Mouse (Mus musculus): ENCODE data around the gene Akna. TPM values are rescaled to one million over a fixed set of nuclear protein-coding genes. Genes with fewer than 3 reads are reported as not detected.

Gene Akna
- polyA plus RNA-seq, 1 experiment from 2014 or later = 5.2 TPM

DNA sequence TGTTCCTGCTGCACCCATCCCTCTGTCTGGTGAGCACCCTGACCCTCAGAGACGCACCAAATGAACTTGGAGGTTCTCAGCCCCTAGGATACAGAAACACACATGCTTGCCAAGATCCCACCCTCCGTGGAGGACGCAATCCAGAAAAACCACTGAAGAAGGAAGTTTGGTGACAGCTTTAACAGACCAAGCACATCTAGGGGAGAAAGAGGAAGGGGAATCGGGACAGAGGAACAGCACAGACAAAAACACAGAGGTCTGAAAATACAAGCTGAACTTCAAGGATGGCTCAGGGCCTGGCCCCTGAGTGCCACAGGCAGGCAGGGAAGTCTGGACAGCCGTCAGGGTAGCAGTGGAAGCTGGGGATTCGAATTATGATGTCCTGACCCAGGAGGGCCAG lies 1.5 kb downstream of the Akna start:
- Histone ChIP-seq H3K4me3 (ENCODE audit: low read depth, low read length) (peak overlapping the region; percentile 52), H3K27me3 (ENCODE audit: insufficient read depth, low read length) (no peaks in the 10 kb centered on the region), H3K9me3 (ENCODE audit: low read length) (no peaks in the 10 kb centered on the region), H3K36me3 (replicated peaks; ENCODE audit: insufficient read depth, low read length) (peaks cover 11% of the 10 kb centered on the region), H3K9ac (replicated peaks) (peak overlapping the region; percentile 54), H3K4me2 (ENCODE audit: low read depth, low read length) (peak overlapping the region; percentile 60), H3K27ac (ENCODE audit: low read depth) (peak overlapping the region; percentile 92), H3K4me1 (ENCODE audit: insufficient read depth) (peaks cover 63% of the 10 kb centered on the region)
- ATAC-seq (no peak), DNase-seq (no peak)
- WGBS (ENCODE audit: insufficient replicate concordance) = 34% methylated on average over 6 of the region's 6 CpGs
- no peak for TF ChIP-seq EP300 (IDR thresholded peaks at IDR 0.05; ENCODE audit: low read depth)

DNA sequence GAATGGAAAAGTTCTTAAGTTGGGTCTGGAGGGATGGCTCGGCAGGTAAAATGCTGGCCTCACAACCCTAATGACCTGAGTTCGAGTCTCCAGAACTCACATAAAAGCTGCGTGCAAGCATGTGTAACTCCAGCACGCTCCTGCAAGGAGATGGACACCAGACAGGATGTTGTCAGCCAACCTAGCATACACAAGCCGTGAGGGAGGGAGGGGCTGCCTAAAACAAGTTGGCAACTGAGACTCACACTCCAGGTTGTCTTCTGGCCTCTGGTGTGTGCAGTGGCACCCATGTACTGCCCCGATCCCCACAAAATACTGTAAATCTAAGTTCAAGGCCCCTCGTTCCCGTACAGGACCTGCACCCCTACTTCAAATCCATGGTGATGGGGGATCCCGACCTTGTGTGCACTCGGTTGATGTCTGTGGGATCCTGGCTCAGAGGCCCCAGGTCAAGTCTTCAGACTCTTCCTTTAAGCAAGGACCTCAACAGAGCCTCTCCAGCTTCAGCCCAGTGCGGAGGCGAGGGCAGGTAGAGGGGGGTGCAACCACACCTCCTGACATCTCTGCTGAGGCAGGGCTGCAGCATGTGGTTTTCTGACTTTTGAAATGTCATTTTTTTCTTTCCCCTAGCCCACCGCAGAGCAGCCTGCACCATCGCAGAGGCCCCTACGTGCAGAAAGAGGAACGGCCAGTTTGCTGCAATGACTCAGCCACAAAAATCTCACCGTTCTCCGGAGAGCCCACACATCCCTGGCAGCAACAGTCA lies 2.4 kb downstream of the Akna start:
- TF ChIP-seq CTCF (IDR thresholded peaks at IDR 0.05; ENCODE audit: low read depth) (no peak), EP300 (IDR thresholded peaks at IDR 0.05; ENCODE audit: low read depth) (no peak)
- Histone ChIP-seq H3K36me3 (replicated peaks; ENCODE audit: insufficient read depth, low read length) (peaks cover 14% of the 10 kb centered on the region), H3K4me2 (ENCODE audit: low read depth, low read length) (peak overlapping the region; percentile 60), H3K9me3 (ENCODE audit: low read length) (no peaks in the 10 kb centered on the region), H3K4me1 (ENCODE audit: insufficient read depth) (peaks cover 60% of the 10 kb centered on the region), H3K9ac (replicated peaks) (peak overlapping the region; percentile 26; the same call in 1 of the 2 replicates), H3K27me3 (ENCODE audit: insufficient read depth, low read length) (no peaks in the 10 kb centered on the region), H3K4me3 (ENCODE audit: low read depth, low read length) (peak overlapping the region; percentile 52), H3K27ac (ENCODE audit: low read depth) (peak overlapping the region; percentile 92)
- ATAC-seq (0 out of 2 replicates have a peak, but pooled peaks have one; percentile 4), DNase-seq (no peak)
- 46% methylated on average over 17 of the region's 18 CpGs for WGBS (ENCODE audit: insufficient replicate concordance)

DNA sequence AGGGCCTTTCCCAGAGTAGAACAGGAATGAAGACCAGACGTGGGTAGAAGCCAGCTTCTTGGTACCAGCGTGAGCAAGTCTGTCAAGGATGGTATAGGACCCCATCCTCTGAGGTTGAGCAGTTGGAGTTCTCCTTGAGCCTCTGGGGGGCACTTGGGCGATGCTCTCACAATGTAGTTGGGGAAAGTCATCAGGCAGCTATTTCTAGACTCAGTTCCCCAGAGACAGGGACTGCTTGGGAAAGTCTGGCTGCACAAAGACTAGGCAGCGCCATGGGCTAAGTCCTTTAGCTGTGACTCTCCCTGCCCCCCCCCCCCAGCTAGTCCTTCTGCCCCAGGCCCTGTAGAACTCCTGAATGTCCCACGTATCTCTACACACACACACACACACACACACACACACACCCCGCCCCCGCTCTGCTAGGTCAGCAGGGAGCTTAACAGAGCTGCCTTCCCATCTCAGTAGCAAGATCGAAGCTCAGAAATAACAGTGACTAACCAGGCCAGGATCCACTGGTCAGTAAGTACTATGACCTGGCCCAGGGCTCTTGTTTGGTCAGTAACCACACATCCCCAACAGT lies 3.4 kb downstream of the Akna start:
- TF ChIP-seq CTCF (IDR thresholded peaks at IDR 0.05; ENCODE audit: low read depth) (no peak), EP300 (IDR thresholded peaks at IDR 0.05; ENCODE audit: low read depth) (no peak)
- peak overlapping the region; percentile 48 for H3K9ac ChIP-seq (replicated peaks)
- peak overlapping the region; percentile 60 for H3K4me2 ChIP-seq (ENCODE audit: low read depth, low read length)
- WGBS (ENCODE audit: insufficient replicate concordance) = 46% methylated on average over 8 of the region's 8 CpGs
- H3K4me3 ChIP-seq (ENCODE audit: low read depth, low read length) = peak overlapping the region; percentile 52
- H3K27ac ChIP-seq (ENCODE audit: low read depth) = peak overlapping the region; percentile 92
- DNase-seq (no peak), ATAC-seq (no peak)
- H3K9me3 ChIP-seq (ENCODE audit: low read length) = no peaks in the 10 kb centered on the region
- H3K4me1 ChIP-seq (ENCODE audit: insufficient read depth) = peaks cover 51% of the 10 kb centered on the region
- H3K27me3 ChIP-seq (ENCODE audit: insufficient read depth, low read length) = no peaks in the 10 kb centered on the region
- peaks cover 16% of the 10 kb centered on the region for H3K36me3 ChIP-seq (replicated peaks; ENCODE audit: insufficient read depth, low read length)

DNA sequence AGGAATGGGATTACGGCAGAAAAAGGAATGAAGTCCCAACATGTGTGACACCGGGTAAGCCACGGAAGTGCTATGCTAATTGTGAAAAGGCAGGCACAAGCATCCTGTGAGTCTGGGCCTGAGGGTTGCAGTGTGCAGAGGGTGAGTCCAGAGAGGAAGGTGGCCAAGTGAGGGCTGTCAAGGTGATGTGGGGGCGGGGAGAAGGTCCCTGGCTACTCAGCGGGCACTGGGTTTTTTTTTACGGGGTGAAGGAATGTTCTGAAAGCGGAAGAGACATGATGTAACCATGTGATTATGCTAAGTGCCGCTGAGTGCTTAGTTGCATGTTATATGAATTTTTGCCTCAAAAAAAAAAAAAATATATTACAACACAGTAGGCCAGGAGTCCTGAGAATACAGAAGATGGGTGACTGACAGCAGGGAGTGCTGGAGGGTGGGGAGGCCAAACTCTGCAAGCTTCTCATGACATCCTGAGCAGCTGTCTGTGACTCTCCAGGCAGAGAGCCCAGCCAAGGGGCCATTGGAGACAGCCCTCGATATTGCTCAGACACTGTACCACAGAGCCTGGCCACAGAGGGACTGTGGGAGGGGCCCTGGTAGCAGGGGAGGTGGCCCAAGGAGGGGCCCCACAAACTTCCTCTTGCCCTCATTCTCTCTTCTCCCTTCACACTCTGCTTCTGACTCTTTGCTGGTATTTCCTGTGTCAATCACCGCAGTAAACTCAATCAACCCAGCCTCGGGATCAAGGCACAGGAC lies 4.1 kb downstream of the Akna start:
- DNase-seq (peak; percentile 66), ATAC-seq (peak; percentile 47)
- no peaks in the 10 kb centered on the region for H3K9me3 ChIP-seq (ENCODE audit: low read length)
- no peaks in the 10 kb centered on the region for H3K27me3 ChIP-seq (ENCODE audit: insufficient read depth, low read length)
- WGBS (ENCODE audit: insufficient replicate concordance) = 36% methylated on average over 11 of the region's 11 CpGs
- peaks cover 18% of the 10 kb centered on the region for H3K36me3 ChIP-seq (replicated peaks; ENCODE audit: insufficient read depth, low read length)
- TF ChIP-seq EP300 (IDR thresholded peaks at IDR 0.05; ENCODE audit: low read depth) (no peak), CTCF (IDR thresholded peaks at IDR 0.05; ENCODE audit: low read depth) (no peak)
- H3K4me2 ChIP-seq (ENCODE audit: low read depth, low read length) = peak overlapping the region; percentile 60
- H3K27ac ChIP-seq (ENCODE audit: low read depth) = peak overlapping the region; percentile 92
- peak overlapping the region; percentile 48 for H3K9ac ChIP-seq (replicated peaks)
- H3K4me1 ChIP-seq (ENCODE audit: insufficient read depth) = peaks cover 43% of the 10 kb centered on the region
- H3K4me3 ChIP-seq (ENCODE audit: low read depth, low read length) = peak overlapping the region; percentile 52

DNA sequence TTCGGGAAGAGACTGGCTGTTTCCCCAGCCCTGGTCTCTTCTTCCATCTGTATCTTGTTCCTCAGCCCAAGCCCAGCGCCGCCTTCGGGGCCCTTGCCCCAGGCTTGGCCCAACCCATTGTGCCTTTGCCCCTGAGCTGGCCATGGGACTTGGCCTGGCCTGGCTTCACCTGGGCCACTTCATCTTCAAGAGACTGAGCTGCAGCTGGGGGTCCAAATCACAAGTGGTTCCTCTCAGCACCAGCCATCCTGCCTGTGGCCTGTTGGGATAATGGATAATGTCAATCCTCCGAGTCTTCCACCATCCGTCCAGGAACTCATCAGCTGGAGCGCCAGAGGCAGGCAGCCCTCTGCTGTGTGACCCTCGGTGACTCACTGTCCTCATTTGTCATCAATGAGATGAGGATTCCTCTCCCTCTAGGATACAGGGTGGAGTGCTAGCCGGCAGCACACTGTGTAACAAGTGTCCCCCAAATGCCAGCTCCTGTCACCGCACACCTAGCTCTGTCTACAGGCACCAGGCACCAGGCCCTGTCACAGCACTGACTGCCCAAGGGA lies 5.1 kb downstream of the Akna start:
- ATAC-seq (no peak), DNase-seq (no peak)
- H3K9me3 ChIP-seq (ENCODE audit: low read length) = no peaks in the 10 kb centered on the region
- 0 out of 2 replicates have a peak overlapping the region, but pooled peaks have one; percentile 15 for H3K4me3 ChIP-seq (ENCODE audit: low read depth, low read length)
- no peak overlapping the region for H3K9ac ChIP-seq (replicated peaks)
- TF ChIP-seq EP300 (IDR thresholded peaks at IDR 0.05; ENCODE audit: low read depth) (no peak), CTCF (IDR thresholded peaks at IDR 0.05; ENCODE audit: low read depth) (no peak)
- WGBS (ENCODE audit: insufficient replicate concordance) = 85% methylated on average over 10 of the region's 10 CpGs
- H3K27me3 ChIP-seq (ENCODE audit: insufficient read depth, low read length) = no peaks in the 10 kb centered on the region
- H3K4me1 ChIP-seq (ENCODE audit: insufficient read depth) = peaks cover 34% of the 10 kb centered on the region
- H3K4me2 ChIP-seq (ENCODE audit: low read depth, low read length) = peak overlapping the region; percentile 60; the same call in 1 of the 2 replicates
- peaks cover 18% of the 10 kb centered on the region for H3K36me3 ChIP-seq (replicated peaks; ENCODE audit: insufficient read depth, low read length)
- H3K27ac ChIP-seq (ENCODE audit: low read depth) = 0 out of 2 replicates have a peak overlapping the region, but pooled peaks have one; percentile 92

Measured in liver, postnatal 0 days (tissue).